Mouse (Mus musculus) bone marrow, adult 2 months (tissue): ENCODE measurements around the gene Gatad1. TPM values are rescaled to one million over a fixed set of nuclear protein-coding genes. Genes with fewer than 3 reads are reported as not detected.
"Not testable (repeated sequence)": the region's sequence is repeated elsewhere in the genome, so short reads cannot be mapped to it uniquely, and the experiment has no call there.

ENCODE experiments used
- H3K27ac ChIP-seq: fragments of 200-500 bp; 2 replicates; pipeline ENCODE4 v1.5.1; 2012; ENCODE audit warnings: low read depth, mild to moderate bottlenecking, control low read depth, inconsistent platforms, low read length; ENCODE audit not compliant: control insufficient read depth, poor library complexity, insufficient read depth
- H3K4me1 ChIP-seq: fragments of 200-500 bp; 2 replicates; pipeline ENCODE4 v1.6.1; 2011; ENCODE audit warnings: low read length; ENCODE audit not compliant: control insufficient read depth, insufficient read depth
- H3K4me3 ChIP-seq: fragments of 200-500 bp; replicated peaks from 2 replicates; pipeline ENCODE3; 2011; ENCODE audit warnings: mild to moderate bottlenecking, low read depth, low read length, control low read depth; ENCODE audit not compliant: control insufficient read depth
- CTCF ChIP-seq: fragments of 200-500 bp; IDR thresholded peaks from 2 replicates; pipeline ENCODE4 v1.5.1; 2011; ENCODE audit warnings: low read length, control low read depth; ENCODE audit not compliant: control insufficient read depth, insufficient read depth
- POLR2A ChIP-seq: fragments of 200-500 bp; IDR thresholded peaks from 2 replicates; pipeline ENCODE4 v1.6.1; 2011; ENCODE audit warnings: low read depth, mild to moderate bottlenecking, control low read depth, low read length, borderline replicate concordance; ENCODE audit not compliant: control insufficient read depth
- WGBS: fragments of 180-500 bp; shearing (Covaris S2); methylation state at CpG from one replicate; pipeline ENCODE4 v1.1.7; 2018; 5-methylcytosine and 5-hydroxymethylcytosine counted together
- polyA plus RNA-seq: library from polyadenylated mRNA; stranded (reverse); fragments of >200 nt; gene quantifications from 2 replicates; pipeline ENCODE4 v1.2.4, GENCODE M21; 2011; ENCODE audit warnings: low replicate concordance; ENCODE audit not compliant: missing spikeins, insufficient read depth, insufficient read length

Gene Gatad1
- polyA plus RNA-seq, 1 experiment: 62.7 TPM

DNA sequence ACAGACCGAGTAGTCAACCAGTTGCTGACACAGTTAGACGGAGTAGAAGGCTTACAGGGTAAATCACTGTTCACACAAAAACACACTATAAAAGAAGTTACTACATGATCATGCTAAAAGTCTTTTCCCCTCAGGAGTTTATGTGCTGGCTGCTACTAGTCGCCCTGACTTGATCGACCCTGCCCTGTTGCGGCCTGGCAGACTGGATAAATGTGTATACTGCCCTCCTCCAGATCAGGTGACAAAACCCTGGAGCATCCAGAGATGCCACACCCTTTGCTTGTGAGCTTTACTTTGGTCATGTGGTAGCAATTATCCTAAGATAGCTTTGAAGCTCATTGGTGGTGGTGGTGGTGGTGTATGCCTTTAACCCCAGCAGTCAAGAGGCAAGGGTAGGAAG is 26.9 kb downstream of the Gatad1 start:
- WGBS: 87% methylated on average over 5 of the region's 5 CpGs
- TF ChIP-seq CTCF (no peak), POLR2A (no peak)
- no peak overlapping the region for H3K27ac ChIP-seq
- no peaks in the 10 kb centered on the region for H3K4me1 ChIP-seq
- no peak overlapping the region for H3K4me3 ChIP-seq

DNA sequence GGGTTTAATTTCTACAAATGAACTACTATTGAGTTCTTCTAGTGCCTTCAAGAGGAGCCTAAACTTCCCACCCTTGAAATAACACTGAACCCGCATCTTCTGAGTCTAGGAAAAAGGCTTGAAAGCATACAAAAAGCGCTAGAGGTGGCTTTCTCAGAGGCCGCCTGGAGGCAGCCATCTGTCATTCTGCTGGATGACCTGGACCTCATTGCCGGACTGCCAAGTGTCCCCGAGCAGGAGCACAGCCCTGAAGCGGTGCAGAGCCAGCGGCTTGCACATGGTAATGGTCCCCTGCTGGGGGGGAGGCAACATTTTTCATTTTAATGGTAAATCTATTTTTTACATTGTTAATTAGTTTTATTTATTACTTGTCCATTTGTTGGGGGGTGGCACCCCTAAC is 36.5 kb downstream of the Gatad1 start:
- no peak overlapping the region for H3K27ac ChIP-seq
- TF ChIP-seq POLR2A: no peak
- no peak for TF ChIP-seq CTCF
- 92% methylated on average over 7 of the region's 7 CpGs for WGBS
- no peak overlapping the region for H3K4me3 ChIP-seq
- no peaks in the 10 kb centered on the region for H3K4me1 ChIP-seq

DNA sequence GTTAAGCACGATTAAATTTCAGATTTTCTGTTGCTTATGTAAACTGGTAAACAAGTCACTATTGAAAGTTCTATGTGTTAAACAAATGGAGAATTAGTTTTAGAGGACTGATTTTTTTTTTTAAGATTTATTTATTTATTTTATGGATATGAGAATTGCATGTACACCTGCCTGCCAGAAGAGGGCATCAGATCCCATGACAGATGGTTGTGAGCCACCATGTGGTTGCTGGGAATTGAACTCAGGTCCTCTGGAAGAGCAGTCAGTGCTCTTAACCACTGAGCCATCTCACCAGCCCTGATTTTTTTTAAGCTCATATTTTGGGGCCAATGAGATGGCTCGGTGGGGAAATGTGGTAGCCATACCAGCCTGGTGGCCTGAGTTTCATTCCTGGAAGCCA is 45.1 kb downstream of the Gatad1 start:
- H3K27ac ChIP-seq, H3K4me1 ChIP-seq, H3K4me3 ChIP-seq: not testable (repeated sequence)
- WGBS: 86% methylated on average over 2 of the region's 2 CpGs

DNA sequence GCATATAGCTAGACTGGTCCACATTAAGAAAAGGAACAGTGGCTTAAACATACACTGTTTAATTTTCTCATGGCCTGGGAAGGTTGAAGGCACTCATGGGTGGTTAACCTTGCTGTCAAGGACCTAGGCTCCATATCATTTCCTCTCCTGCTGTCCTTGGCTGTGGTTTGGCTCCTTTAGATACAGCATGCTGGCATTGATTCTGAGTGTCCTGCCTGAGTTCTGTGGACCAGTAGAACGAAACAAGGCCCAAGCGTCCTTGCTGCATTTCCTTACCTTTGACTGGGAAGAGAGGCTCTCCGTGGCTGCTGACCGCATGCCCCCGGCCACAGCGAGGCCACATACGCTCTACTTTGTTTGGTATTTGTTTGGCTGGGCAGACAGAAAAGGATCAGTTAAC is 47.7 kb downstream of the Gatad1 start:
- TF ChIP-seq POLR2A (no peak), CTCF (no peak)
- 93% methylated on average over 7 of the region's 7 CpGs for WGBS
- H3K4me1 ChIP-seq: no peaks in the 10 kb centered on the region
- H3K4me3 ChIP-seq: no peak overlapping the region
- no peak overlapping the region for H3K27ac ChIP-seq

DNA sequence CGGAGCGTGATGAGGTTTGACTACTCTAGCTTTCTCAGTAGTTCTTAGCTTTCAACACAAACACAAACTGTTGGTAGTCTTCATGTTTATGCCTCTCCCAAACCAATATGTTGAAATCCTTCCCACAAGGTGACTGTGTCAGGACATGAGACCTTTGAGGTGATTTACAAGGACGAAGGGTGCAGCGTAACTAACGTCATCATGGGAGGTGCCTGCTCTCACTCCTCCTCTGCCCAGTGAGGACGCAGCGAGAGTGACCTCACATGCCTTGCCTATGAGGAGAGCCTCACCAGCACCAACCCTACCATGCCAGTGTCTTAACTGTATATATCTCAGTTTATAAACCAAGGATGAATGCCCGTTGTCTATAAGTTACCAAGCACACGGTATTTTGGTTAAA is 49.9 kb downstream of the Gatad1 start:
- Histone ChIP-seq H3K27ac (no peak overlapping the region), H3K4me3 (no peak overlapping the region), H3K4me1 (no peaks in the 10 kb centered on the region)
- no peak for TF ChIP-seq CTCF
- TF ChIP-seq POLR2A: no peak
- WGBS: 91% methylated on average over 9 of the region's 9 CpGs

DNA sequence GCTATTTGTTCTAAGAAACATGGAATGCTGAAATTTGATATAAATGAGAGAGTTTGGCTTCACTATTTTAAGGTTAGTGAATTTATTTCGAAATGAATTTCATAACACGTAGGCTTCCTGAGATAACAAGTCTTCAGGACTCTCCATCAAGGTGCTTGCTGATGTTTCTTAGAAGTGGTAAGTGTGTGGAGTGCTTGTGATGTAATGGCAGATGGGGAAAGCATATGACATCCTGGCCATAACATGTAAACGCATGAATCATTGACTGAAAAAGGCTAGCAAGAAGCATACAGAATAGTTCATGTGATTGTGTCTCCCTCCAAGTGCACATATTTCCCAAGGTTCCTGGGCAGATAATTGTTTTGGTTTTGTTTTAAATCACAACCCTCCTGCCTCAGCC is 56.2 kb downstream of the Gatad1 start:
- H3K27ac ChIP-seq: no peak overlapping the region
- no peaks in the 10 kb centered on the region for H3K4me1 ChIP-seq
- 69% methylated on average over 3 of the region's 3 CpGs for WGBS
- no peak overlapping the region for H3K4me3 ChIP-seq
- no peak for TF ChIP-seq POLR2A
- no peak for TF ChIP-seq CTCF

DNA sequence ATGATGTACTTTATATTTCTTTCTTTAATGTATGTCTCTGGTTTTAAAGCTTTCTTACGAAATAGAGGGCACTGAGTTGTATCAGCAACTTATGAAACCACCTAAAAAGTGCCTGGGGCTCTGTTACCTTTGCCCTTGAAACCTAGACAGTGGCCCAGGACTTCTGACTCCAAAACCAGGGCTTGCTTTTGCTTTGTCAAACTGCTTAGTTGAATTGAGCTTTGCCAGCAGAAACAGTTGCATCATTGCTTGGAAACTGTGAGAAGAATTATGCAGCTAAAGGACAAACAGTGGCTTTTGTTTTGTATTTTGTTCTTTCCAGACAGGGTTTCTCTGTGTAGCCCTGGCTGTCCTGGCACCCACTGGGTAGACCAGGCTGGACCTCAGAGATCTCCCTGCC is 56.7 kb downstream of the Gatad1 start:
- no peaks in the 10 kb centered on the region for H3K4me1 ChIP-seq
- TF ChIP-seq CTCF: no peak
- TF ChIP-seq POLR2A: no peak
- H3K4me3 ChIP-seq: no peak overlapping the region
- WGBS: 74% methylated on average over 1 of the region's 1 CpGs
- H3K27ac ChIP-seq: no peak overlapping the region

DNA sequence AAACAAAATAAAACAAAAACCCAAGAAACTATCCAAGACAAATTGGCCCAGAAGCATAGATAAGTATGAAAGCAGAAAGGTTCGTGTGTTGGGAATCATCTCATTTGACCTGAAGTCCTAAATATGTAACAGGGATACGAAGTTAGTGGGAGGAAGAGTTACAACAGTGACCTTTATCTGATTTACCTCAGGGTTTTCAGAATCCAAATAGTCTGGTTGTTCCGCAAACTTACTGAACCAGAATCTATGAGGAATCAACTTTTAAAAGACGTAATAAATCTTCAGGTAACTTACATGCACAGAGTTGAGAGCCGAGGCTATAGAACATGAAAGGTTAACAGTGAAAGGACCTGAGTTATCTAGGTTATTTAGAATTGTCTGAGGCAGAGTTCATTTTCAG is 58.2 kb downstream of the Gatad1 start:
- Histone ChIP-seq H3K27ac (no peak overlapping the region), H3K4me3 (no peak overlapping the region), H3K4me1 (no peaks in the 10 kb centered on the region)
- WGBS: 86% methylated on average over 5 of the region's 5 CpGs
- TF ChIP-seq POLR2A: no peak

DNA sequence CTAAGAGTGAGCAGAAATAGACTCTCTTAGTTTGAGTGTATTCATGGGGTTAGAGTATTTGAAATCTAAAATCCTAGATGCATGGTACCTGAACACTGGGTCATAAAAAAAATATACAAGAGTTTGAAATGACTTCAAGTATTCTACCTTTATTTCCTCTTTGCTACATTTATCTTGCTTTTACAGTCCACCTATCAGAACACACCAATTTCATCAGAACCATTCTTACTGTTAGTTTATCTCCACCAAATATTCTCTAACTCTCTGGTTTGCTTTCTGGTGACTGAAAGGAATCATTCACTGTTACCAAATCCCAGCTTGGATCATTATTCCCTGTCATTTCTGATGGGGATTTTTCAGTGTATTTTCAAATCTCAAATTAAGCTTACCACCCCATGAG is 59.8 kb downstream of the Gatad1 start:
- Histone ChIP-seq H3K27ac (no peak overlapping the region), H3K4me3 (no peak overlapping the region), H3K4me1 (no peaks in the 10 kb centered on the region)
- TF ChIP-seq POLR2A: no peak
- TF ChIP-seq CTCF: no peak

DNA sequence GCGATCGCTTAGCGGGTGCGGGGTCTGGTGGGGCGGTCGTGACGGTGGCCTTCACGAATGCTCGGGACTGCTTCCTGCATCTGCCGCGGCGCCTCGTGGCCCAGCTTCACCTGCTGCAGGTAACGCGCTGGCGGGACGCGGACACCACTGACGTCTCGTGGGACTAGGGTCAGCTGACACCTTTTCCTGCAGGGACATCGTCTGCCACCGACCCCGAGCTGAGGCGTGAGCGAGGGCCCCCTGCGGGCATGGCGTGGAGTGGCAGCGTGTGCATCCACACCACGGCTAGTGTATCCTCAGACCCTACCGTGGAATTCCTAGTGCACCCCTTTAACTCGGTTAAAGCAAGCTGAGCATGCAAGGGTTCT is 60.6 kb downstream of the Gatad1 start, which contains the start of gene Rbm48:
Rbm48 (minus strand) TSS at position 187 of the 368 bp plus-strand sequence.
- Histone ChIP-seq H3K4me1 (no peaks in the 10 kb centered on the region), H3K27ac (peak within 1 kb of the TSS; percentile 60), H3K4me3 (peak within 1 kb of the TSS; percentile 84)
- under 1% methylated on average over 31 of the region's 31 CpGs for WGBS
- TF ChIP-seq POLR2A (peak; percentile 56; the same call in 1 of the 2 replicates), CTCF (peak; percentile 86)
